Mouse (Mus musculus) forebrain, embryonic 15.5 days (tissue): ENCODE measurements around the gene Lrrc8d. TPM values are rescaled to one million over a fixed set of nuclear protein-coding genes. Genes with fewer than 3 reads are reported as not detected.

Source experiments
- ATAC-seq: fragments of 200-750 bp; cut with Nextera tagmentation; replicated peaks from 2 replicates; pipeline ENCODE4 v1.8.0; 2017; ENCODE audit warnings: mild to moderate bottlenecking, moderate TSS enrichment, moderate library complexity
- H3K27ac ChIP-seq: fragments of 300-500 bp; sonication (generic); replicated peaks from 2 replicates; pipeline ENCODE4 v1.5.1; 2015; ENCODE audit warnings: mild to moderate bottlenecking, inconsistent platforms
- H3K27me3 ChIP-seq: fragments of 300-500 bp; sonication (generic); 2 replicates; pipeline ENCODE4 v1.6.1; 2015; ENCODE audit warnings: inconsistent platforms
- H3K36me3 ChIP-seq: fragments of 300-500 bp; sonication (generic); 2 replicates; pipeline ENCODE4 v1.6.1; 2015; ENCODE audit warnings: mild to moderate bottlenecking, inconsistent platforms
- H3K4me1 ChIP-seq: fragments of 300-500 bp; sonication (generic); 2 replicates; pipeline ENCODE4 v1.6.1; 2015; ENCODE audit warnings: inconsistent platforms
- H3K4me2 ChIP-seq: fragments of 300-500 bp; sonication (generic); replicated peaks from 2 replicates; pipeline ENCODE4 v1.6.1; 2015; ENCODE audit warnings: mild to moderate bottlenecking, inconsistent platforms
- H3K4me3 ChIP-seq: fragments of 300-500 bp; sonication (generic); 2 replicates; pipeline ENCODE4 v1.5.1; 2015; ENCODE audit warnings: mild to moderate bottlenecking, inconsistent platforms
- H3K9ac ChIP-seq: fragments of 300-500 bp; sonication (generic); replicated peaks from 2 replicates; pipeline ENCODE4 v1.6.1; 2015; ENCODE audit warnings: mild to moderate bottlenecking, inconsistent platforms
- H3K9me3 ChIP-seq: fragments of 300-500 bp; sonication (generic); 2 replicates; pipeline ENCODE4 v1.6.1; 2016; ENCODE audit warnings: inconsistent platforms
- WGBS: fragments of 180-500 bp; shearing (Covaris S2); methylation state at CpG from one replicate; pipeline ENCODE4 v1.1.7; 2015; ENCODE audit warnings: mixed read lengths; 5-methylcytosine and 5-hydroxymethylcytosine counted together
- polyA plus RNA-seq: library from polyadenylated mRNA; unstranded; fragments of >200 nt; fragmentation: Nextera tagmentation; extraction: Ambion mirVana; gene quantifications from 2 replicates; pipeline ENCODE4 v1.2.1, GENCODE M21; 2015

The Lrrc8d gene
- polyA plus RNA-seq, 1 experiment from 2014 or later, result 38.2 TPM

DNA sequence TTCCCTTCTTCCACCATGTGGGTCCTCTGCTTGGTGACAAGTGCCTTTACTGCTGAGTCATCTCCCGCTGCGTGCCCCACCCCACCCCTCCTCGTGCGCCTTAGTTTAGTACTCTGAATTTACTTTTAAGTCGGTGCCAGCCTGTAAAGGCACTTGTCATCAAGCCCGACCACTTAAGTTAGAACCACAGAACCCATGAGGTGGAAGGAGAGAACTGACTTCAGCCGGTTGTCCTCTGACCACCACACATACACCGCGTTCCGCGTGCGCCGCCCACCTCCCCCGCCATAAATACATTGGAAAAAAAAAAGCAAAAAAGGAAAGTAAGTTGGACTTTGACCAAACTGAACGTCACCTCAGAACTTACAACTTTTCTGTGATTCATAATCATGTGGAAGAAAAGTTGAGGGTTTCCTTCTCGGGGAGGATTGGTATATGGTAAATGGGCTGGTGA lies 31.4 kb downstream of the Lrrc8d start:
- 36% methylated on average over 16 of the region's 16 CpGs for WGBS

DNA sequence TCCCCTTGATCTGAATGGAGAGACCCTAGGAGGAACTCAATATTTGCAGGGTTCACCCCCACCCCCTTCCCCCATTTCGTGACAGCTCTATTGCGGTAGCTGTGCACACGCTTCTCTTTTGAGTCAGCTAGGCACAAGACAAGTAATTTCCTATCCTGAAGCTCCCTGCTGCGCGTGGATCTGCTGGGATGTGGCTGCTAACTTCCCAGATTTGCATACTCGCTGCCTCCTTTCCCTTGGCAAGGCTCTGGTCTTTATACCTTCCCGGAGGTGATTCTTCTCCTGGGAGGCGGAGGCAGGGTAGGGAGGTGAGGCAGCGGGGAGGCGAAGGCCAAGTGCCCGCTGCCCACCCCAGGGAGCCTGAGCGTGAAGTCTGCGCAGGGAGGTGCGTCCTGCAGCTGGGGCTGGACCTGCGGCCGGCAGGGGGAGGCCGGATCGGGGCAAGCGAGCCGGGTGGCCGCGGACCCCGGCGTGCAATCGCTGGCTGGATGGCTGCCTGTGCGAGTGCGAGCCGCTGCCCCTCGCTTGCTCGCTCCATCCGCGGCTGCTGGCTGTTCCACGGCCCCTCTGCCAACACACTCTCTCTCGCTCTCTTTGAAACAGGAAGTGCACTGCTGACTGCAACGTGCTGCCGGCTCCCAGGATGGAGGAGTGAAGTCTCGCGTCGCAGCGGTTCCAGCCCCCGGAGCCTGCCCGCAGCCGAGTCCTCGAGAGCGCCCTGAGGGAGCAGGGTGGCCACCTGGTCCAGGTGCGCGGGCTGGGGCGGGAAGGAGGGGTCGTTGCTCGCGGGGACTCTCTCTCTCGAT lies 32.1 kb downstream of the Lrrc8d start:
- Histone ChIP-seq H3K4me1 (peaks cover 30% of the 10 kb centered on the region), H3K36me3 (peaks cover 4% of the 10 kb centered on the region; the same call in 1 of the 2 replicates), H3K4me2 (peak overlapping the region; percentile 72), H3K27ac (peak overlapping the region; percentile 38; the same call in 1 of the 2 replicates), H3K9me3 (no peaks in the 10 kb centered on the region), H3K9ac (peak overlapping the region; percentile 46), H3K27me3 (no peaks in the 10 kb centered on the region), H3K4me3 (peak overlapping the region; percentile 39)
- WGBS, result 4% methylated on average over 50 of the region's 52 CpGs
- peak; percentile 66 for ATAC-seq

More for the DNA sequence above, 31.4 kb downstream of the Lrrc8d start:
- Histone ChIP-seq H3K4me2 (peak overlapping the region; percentile 72; the same call in 1 of the 2 replicates), H3K4me3 (no peak overlapping the region), H3K27ac (no peak overlapping the region), H3K27me3 (no peaks in the 10 kb centered on the region), H3K9me3 (no peaks in the 10 kb centered on the region), H3K4me1 (peaks cover 30% of the 10 kb centered on the region), H3K36me3 (peaks cover 4% of the 10 kb centered on the region; the same call in 1 of the 2 replicates), H3K9ac (no peak overlapping the region)
- ATAC-seq, result no peak

DNA sequence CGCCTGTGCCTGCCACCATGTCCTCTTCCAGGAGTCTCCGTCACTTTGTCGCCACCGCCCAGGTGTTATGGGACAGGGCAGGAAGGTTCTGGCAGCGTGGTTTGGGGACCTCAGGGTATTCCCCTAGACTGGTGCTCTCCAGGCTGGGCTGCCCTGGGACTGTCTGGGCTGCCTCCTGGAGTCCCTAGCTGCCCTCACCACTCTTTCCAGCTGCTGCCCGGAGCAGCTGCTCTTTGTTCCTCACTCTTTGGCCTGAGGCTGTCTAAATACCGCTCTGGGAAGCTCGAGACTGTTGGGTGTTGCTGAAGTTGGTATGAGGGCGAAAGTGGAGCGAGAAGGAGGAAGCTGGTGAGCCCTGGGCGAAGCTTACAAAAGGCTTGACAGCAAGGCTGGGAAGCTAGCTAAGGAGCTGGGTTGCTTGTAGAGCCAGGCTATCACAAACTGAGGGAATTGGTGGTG lies 32.7 kb downstream of the Lrrc8d start:
- H3K4me2 ChIP-seq, result peak overlapping the region; percentile 72
- H3K27me3 ChIP-seq, result no peaks in the 10 kb centered on the region
- 0 out of 2 replicates have a peak overlapping the region, but pooled peaks have one; percentile 38 for H3K27ac ChIP-seq
- no peaks in the 10 kb centered on the region for H3K9me3 ChIP-seq
- peaks cover 4% of the 10 kb centered on the region; the same call in 1 of the 2 replicates for H3K36me3 ChIP-seq
- peak overlapping the region; percentile 39 for H3K4me3 ChIP-seq
- 49% methylated on average over 11 of the region's 11 CpGs for WGBS
- 0 out of 2 replicates have a peak, but pooled peaks have one; percentile 21 for ATAC-seq
- H3K9ac ChIP-seq, result peak overlapping the region; percentile 46
- peaks cover 30% of the 10 kb centered on the region for H3K4me1 ChIP-seq

DNA sequence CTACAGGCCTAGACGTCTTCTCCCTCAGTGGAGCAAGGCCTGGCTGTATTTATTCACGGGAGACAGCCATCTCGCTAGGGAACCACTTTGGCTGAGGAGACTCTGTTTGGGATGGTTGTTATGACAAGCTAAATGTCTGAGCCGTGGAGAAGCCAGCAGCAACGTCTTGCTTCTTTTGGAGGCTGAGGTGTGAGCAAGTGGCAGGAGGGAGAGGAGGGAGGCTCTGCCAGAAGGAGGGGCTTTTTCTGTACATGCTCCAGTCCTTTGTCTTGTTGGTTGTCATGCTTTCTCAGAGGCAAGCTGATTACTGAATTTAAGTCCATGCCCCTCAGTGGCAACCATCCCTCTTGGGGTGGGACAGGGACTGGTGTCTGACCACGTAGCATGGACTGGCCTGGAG lies 33.5 kb downstream of the Lrrc8d start:
- Histone ChIP-seq H3K27ac (peak overlapping the region; percentile 45), H3K36me3 (peaks cover 4% of the 10 kb centered on the region; the same call in 1 of the 2 replicates), H3K9ac (no peak overlapping the region), H3K27me3 (no peaks in the 10 kb centered on the region), H3K4me2 (no peak overlapping the region), H3K4me1 (peaks cover 30% of the 10 kb centered on the region), H3K9me3 (no peaks in the 10 kb centered on the region), H3K4me3 (no peak overlapping the region)
- 50% methylated on average over 6 of the region's 6 CpGs for WGBS
- ATAC-seq, result peak; percentile 27

DNA sequence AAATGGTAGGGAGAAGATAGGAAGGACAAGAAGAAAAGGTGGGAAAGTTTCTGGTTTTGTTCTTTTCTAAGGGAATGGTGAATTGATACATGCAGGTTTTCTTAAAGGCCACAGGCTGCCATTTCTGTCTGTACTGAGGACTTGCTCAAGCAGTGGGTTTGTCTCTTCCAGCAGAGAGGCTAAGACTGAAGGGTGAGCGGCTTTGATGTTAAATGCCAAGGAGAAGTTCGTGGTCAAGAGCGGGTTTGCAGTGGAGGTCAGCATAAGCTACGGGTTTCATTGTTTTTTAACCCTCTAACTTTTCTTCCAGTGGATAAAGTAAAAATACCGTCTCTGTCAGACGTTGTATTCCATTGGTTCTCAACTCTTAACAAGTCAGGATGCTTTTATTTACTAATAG lies 36.6 kb downstream of the Lrrc8d start:
- WGBS, result 90% methylated on average over 6 of the region's 6 CpGs
- H3K4me3 ChIP-seq, result no peak overlapping the region
- H3K27ac ChIP-seq, result no peak overlapping the region
- peaks cover 3% of the 10 kb centered on the region; the same call in 1 of the 2 replicates for H3K36me3 ChIP-seq
- H3K9me3 ChIP-seq, result no peaks in the 10 kb centered on the region
- no peak overlapping the region for H3K9ac ChIP-seq
- H3K27me3 ChIP-seq, result no peaks in the 10 kb centered on the region
- H3K4me1 ChIP-seq, result peaks cover 41% of the 10 kb centered on the region
- ATAC-seq, result no peak
- H3K4me2 ChIP-seq, result no peak overlapping the region

DNA sequence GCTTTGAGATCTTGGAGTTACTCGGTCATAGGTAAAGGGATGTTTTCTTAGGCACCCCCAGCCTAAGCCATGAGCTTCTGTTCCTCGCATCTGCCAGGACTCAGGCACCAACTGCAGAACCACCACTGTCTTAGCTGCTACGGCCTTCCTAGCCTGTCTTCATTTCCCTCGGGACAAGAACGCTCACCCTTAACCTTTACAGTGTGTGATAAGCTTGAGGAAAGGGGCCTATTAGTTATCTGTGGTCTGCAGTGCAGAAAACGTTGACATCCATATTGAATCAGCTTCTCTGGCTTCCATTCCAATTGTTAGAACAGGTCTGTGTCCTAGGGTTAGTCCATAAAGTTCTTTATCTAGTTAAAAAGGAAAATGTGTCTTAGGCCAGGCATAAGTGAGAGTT lies 37.4 kb downstream of the Lrrc8d start:
- no peak for ATAC-seq
- no peaks in the 10 kb centered on the region for H3K9me3 ChIP-seq
- 81% methylated on average over 6 of the region's 6 CpGs for WGBS

DNA sequence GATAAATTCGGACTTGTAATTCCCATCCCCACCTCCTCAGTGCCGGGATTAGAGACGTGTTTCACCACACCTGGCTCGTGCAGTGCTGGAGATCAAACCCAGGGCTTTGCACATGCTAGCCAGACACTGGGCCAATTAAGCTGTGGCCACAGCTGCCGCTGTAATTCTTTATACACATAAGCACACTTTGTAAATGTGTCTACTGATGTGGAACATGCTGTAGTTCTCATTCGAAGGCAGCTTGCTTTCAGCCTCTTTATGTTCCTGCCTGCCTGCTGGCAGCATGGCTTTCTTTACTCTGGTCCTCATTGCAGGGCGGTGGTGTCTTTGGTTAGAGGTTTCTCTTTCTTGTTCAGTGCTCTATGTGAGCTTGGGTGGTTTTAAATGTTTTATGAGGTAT lies 40.7 kb downstream of the Lrrc8d start:
- peaks cover 16% of the 10 kb centered on the region for H3K4me1 ChIP-seq
- peaks cover 3% of the 10 kb centered on the region; the same call in 1 of the 2 replicates for H3K36me3 ChIP-seq
- no peak overlapping the region for H3K4me2 ChIP-seq
- H3K4me3 ChIP-seq, result no peak overlapping the region
- H3K9me3 ChIP-seq, result no peaks in the 10 kb centered on the region
- ATAC-seq, result peak; percentile 83
- H3K27ac ChIP-seq, result peak overlapping the region; percentile 37; the same call in 1 of the 2 replicates
- H3K27me3 ChIP-seq, result no peaks in the 10 kb centered on the region
- WGBS, result 3% methylated on average over 7 of the region's 7 CpGs
- H3K9ac ChIP-seq, result peak overlapping the region; percentile 10; the same call in 1 of the 2 replicates

More for the DNA sequence above, 37.4 kb downstream of the Lrrc8d start:
- Histone ChIP-seq H3K4me2 (no peak overlapping the region), H3K27me3 (no peaks in the 10 kb centered on the region), H3K4me3 (no peak overlapping the region), H3K36me3 (peaks cover 3% of the 10 kb centered on the region; the same call in 1 of the 2 replicates), H3K9ac (no peak overlapping the region), H3K27ac (no peak overlapping the region), H3K4me1 (peaks cover 33% of the 10 kb centered on the region)

DNA sequence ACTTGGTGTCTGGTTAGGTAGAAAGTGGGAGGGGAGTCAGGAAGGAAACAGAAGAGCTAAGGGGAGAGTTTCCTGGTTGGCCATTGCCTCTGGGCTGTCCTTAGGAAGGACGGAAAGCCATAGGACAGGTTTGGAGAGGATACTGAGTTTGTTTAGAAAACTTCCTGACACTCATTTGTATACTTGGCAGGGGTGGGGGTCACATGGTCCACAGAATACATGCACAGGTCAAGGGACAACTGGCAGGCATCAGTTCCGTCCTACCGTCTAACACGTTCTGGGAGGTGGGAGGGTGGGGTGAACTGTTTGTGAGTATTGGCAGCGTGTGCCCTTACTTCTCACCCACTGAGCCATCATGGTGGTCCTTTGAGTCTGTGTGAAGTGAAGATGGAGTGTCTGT lies 42.9 kb downstream of the Lrrc8d start:
- Histone ChIP-seq H3K4me3 (no peak overlapping the region), H3K27ac (no peak overlapping the region), H3K9me3 (no peaks in the 10 kb centered on the region), H3K9ac (no peak overlapping the region), H3K4me2 (no peak overlapping the region), H3K36me3 (peaks cover 3% of the 10 kb centered on the region; the same call in 1 of the 2 replicates), H3K27me3 (no peaks in the 10 kb centered on the region), H3K4me1 (peaks cover 16% of the 10 kb centered on the region)
- no peak for ATAC-seq
- 70% methylated on average over 5 of the region's 5 CpGs for WGBS

DNA sequence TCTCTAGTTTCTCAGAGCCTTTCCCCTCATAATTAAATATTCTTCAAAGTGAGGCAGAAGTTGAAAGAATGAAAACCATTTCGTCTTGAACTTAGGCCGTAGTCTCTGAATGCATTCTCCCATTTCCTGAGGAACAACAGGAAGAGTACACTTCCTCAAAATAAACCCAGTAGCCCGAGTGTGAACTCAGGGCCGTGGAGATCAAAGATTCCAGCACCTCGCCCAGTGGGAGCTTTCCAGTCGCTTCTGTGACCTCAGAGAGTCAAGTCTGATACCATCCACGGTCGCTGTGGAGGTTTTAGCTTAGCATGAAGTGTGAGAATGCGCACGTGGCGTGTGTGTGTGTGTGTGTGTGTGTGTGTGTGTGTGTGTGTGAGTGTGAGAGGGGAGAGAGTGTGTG lies 45.6 kb downstream of the Lrrc8d start:
- Histone ChIP-seq H3K4me1 (peaks cover 11% of the 10 kb centered on the region), H3K4me3 (no peak overlapping the region), H3K9me3 (no peaks in the 10 kb centered on the region), H3K36me3 (no peaks in the 10 kb centered on the region), H3K27ac (no peak overlapping the region), H3K9ac (no peak overlapping the region), H3K27me3 (no peaks in the 10 kb centered on the region), H3K4me2 (no peak overlapping the region)
- ATAC-seq, result no peak
- WGBS, result 84% methylated on average over 11 of the region's 11 CpGs

DNA sequence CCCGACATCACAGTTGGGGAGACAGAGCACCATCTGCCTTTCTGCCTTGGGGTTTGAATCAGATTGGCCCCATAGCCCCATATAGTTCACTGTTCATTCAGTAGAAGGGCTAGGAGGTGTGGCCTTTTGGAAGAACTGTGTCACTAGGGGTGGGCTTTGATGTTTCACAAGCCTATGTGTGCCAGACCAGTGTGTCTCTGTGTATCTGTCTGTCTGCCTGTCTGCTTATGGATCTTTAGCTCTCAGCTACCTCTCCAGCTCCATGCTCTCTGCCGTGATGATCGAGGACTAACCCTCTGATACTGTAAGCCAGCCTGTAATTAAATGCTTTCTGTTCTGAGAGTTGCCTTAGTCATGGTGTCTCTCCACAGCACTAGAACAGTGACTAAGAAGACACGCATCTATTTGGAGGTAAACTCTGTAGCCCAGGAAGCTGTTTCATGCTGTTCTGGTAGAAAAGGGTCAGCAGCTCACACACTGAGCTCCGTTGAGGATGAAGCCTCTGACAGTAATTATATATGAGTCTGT lies 46.2 kb downstream of the Lrrc8d start:
- H3K4me3 ChIP-seq, result no peak overlapping the region
- no peaks in the 10 kb centered on the region for H3K36me3 ChIP-seq
- peaks cover 7% of the 10 kb centered on the region for H3K4me1 ChIP-seq
- no peaks in the 10 kb centered on the region for H3K27me3 ChIP-seq
- H3K4me2 ChIP-seq, result no peak overlapping the region
- 0 out of 2 replicates have a peak overlapping the region, but pooled peaks have one; percentile 5 for H3K27ac ChIP-seq
- H3K9ac ChIP-seq, result no peak overlapping the region
- no peaks in the 10 kb centered on the region for H3K9me3 ChIP-seq
- WGBS, result 77% methylated on average over 5 of the region's 5 CpGs
- 0 out of 2 replicates have a peak, but pooled peaks have one; percentile 18 for ATAC-seq

DNA sequence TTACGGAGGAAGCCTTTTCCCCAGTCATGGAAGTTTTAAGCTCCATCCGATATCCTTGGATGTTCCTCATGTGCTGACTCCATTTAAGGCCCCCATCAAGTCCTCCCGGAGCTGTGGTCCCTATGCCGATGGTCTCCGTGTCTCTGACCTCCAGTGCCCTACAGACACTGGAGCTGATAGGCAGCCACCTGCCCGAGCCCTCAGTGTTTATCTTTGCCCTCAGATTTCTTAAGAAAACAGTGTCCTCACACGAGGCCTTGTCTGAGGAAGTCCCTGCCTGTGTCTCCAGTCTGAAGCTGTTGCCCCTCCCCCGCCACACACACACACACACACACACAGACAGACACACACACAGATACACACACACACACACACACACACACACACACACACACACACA lies 55.0 kb downstream of the Lrrc8d start:
- no peak overlapping the region for H3K4me3 ChIP-seq
- H3K27me3 ChIP-seq, result no peaks in the 10 kb centered on the region
- no peak overlapping the region for H3K4me2 ChIP-seq
- H3K4me1 ChIP-seq, result peaks cover 17% of the 10 kb centered on the region
- no peaks in the 10 kb centered on the region for H3K36me3 ChIP-seq
- no peaks in the 10 kb centered on the region for H3K9me3 ChIP-seq
- 84% methylated on average over 8 of the region's 8 CpGs for WGBS
- no peak overlapping the region for H3K9ac ChIP-seq
- ATAC-seq, result no peak
- no peak overlapping the region for H3K27ac ChIP-seq

DNA sequence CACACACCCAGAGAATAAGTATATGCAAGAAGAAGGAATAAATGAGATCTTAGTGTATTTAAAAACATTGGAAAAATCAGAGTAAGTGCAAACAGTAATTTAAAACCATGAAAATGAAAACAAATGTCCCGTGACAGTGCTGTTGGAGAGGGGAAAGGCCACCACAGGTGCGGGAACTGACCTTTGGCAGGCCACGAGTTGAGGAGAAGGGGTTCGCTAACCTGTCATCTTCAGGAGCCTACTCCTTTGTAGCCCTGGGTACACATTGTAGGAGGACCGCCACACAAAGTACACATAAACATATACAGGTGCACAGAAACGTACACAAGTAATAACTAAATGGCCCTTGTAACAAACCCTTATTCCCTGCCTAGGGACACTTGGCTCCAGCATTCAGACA lies 55.7 kb downstream of the Lrrc8d start:
- WGBS, result 89% methylated on average over 6 of the region's 6 CpGs
- Histone ChIP-seq H3K4me3 (no peak overlapping the region), H3K36me3 (no peaks in the 10 kb centered on the region), H3K27me3 (no peaks in the 10 kb centered on the region), H3K9me3 (no peaks in the 10 kb centered on the region), H3K4me2 (no peak overlapping the region), H3K9ac (no peak overlapping the region), H3K27ac (no peak overlapping the region), H3K4me1 (peaks cover 14% of the 10 kb centered on the region)
- no peak for ATAC-seq
